Mouse (Mus musculus): Measurements from ENCODE around the gene Dcdc2b. TPM values are rescaled to one million over a fixed set of nuclear protein-coding genes. Genes with fewer than 3 reads are reported as not detected.

Gene Dcdc2b
- polyA plus RNA-seq, 1 experiment from 2014 or later: 0.31 TPM

DNA sequence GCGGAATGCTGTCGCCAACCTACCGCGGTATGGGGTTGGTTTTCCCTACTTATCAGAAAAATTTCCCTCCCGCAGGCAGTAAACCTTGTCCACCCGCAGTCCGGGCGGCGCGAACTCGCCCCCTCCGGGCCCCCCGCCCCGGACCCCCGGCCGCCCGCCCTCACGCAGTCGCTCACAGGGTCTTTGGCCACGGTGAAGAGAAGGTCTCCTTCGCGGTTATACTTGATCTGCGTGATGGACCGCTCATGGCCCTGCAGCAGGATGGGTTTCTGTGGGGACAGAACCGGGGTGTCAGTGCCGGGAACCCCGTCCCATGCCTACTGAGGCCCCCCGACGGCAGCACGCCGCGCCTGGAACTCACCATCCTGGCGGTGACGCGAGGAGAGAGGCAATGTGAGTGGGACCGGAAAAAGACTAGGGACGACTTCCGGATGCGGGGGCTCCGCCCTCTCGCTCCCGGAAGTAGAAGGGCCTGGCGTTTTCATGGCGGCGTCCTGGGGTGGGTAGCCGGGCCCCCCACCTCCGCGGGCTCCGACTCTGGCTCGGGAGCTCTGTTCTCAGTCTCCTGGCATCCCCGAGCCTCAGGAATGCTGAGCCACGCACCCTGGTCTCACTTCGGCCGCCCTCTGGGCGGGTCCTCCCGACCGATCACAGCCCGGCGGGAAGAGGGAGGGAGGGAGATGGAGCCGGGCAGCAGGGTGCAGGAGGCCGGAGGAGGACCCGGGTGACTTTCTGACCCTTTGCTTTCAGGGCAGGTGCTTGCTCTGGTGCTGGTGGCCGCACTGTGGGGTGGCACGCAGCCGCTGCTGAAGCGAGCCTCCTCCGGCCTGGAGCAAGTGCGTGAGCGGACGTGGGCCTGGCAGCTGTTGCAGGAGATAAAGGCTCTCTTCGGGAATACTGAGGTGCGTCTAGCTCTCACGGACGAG is 13.6 kb downstream of the Dcdc2b start, which contains the start of the genes Eif3i and Tmem234:
Eif3i (minus strand) TSS at position 416 of the 926 bp plus-strand sequence.
Tmem234 (plus strand) TSS at position 436 of the 926 bp plus-strand sequence.
- peak within 1 kb of the TSS; percentile 96 for H3K9ac ChIP-seq
- H3K27ac ChIP-seq: peak within 1 kb of the TSS; percentile 92
- ATAC-seq (ENCODE audit: low read depth) (peak; percentile 93), DNase-seq (peak; percentile 75)
- H3K4me3 ChIP-seq (replicated peaks): peak within 1 kb of the TSS; percentile 97
- under 1% methylated on average over 74 of the region's 74 CpGs for WGBS (ENCODE audit: insufficient replicate concordance)
- peak within 1 kb of the TSS; percentile 91 for H3K4me2 ChIP-seq
- peaks cover 40% of the 10 kb centered on the region for H3K4me1 ChIP-seq (replicated peaks)
- H3K9me3 ChIP-seq (replicated peaks): no peaks in the 10 kb centered on the region
- H3K36me3 ChIP-seq: peaks cover 68% of the 10 kb centered on the region
- no peaks in the 10 kb centered on the region for H3K27me3 ChIP-seq

DNA sequence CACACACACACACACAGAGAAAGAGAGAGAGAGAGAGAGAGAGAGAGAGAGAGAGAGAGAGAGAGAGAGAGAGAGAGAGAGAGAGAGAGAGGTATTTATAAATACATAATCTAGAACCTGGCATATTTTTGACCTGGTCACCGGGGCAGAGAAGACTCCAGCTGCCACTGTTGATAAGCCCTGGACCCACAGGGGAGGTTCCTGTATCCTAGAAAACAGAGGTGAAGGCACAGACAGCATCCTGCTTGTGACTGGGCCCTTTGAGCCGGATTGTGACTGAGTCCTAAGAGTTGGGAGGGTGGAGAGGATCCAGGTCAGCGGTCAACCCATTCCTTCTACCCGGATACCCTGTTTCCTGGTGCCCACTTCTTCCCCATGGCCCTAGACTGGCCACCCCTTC is 25.2 kb downstream of the Dcdc2b start:
- ATAC-seq (ENCODE audit: low read depth) (peak; percentile 81), DNase-seq (peak; percentile 38)
- H3K4me1 ChIP-seq (replicated peaks): peaks cover 56% of the 10 kb centered on the region
- no peak overlapping the region; the same call in 1 of the 2 replicates for H3K4me3 ChIP-seq (replicated peaks)
- H3K4me2 ChIP-seq: peak overlapping the region; percentile 48
- H3K27ac ChIP-seq: peak overlapping the region; percentile 86
- peaks cover 36% of the 10 kb centered on the region for H3K36me3 ChIP-seq
- H3K9me3 ChIP-seq (replicated peaks): no peaks in the 10 kb centered on the region
- 38% methylated on average over 4 of the region's 4 CpGs for WGBS (ENCODE audit: insufficient replicate concordance)
- H3K9ac ChIP-seq: peak overlapping the region; percentile 42
- H3K27me3 ChIP-seq: no peaks in the 10 kb centered on the region

DNA sequence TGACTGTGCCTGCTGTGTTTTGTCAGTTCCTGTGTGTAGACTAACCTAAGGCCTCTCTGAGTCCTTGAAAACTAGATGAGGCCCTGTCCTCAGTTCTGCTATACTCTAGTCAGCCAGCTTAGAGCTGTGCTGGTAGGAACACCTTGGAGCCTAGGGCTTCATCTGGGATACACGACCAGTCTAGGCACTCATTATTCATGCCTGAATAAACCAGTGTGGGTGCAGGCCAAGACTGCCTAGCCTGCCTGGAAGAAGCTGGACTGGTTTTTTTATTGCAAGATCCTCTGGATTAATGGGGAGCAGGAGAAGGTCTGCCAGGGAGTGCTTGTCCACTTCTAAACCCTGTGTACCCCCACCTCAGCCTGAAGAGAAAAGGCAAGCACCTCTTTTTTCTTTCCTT is 27.1 kb downstream of the Dcdc2b start:
- H3K9ac ChIP-seq: no peak overlapping the region
- peaks cover 56% of the 10 kb centered on the region for H3K4me1 ChIP-seq (replicated peaks)
- ATAC-seq (ENCODE audit: low read depth) (no peak), DNase-seq (no peak)
- H3K4me2 ChIP-seq: no peak overlapping the region
- H3K27ac ChIP-seq: peak overlapping the region; percentile 86
- no peaks in the 10 kb centered on the region for H3K9me3 ChIP-seq (replicated peaks)
- no peaks in the 10 kb centered on the region for H3K27me3 ChIP-seq
- peaks cover 17% of the 10 kb centered on the region for H3K36me3 ChIP-seq
- WGBS (ENCODE audit: insufficient replicate concordance): 63% methylated on average over 1 of the region's 1 CpGs
- H3K4me3 ChIP-seq (replicated peaks): no peak overlapping the region

DNA sequence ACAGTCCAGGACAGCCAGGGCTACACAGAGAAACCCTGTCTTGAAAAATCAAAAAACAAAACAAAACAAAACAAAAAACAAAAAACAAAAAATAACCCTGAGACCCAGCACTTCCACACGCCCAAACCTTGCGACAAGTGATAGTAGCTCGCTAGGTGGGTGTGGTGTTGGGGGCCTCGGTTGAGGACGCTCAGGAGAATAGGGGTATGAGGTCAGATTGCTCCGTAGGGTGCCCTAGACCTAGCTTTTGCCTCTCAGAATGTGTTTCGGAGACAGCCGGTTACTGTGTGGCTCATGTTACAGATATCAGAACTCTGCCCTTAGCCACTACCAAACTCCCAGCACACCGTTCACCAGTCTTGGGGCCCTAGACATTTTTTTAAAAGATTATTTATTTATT is 28.3 kb downstream of the Dcdc2b start:
- H3K27me3 ChIP-seq: no peaks in the 10 kb centered on the region
- H3K4me1 ChIP-seq (replicated peaks): peaks cover 54% of the 10 kb centered on the region
- peaks cover 5% of the 10 kb centered on the region for H3K36me3 ChIP-seq
- H3K27ac ChIP-seq: peak overlapping the region; percentile 87
- H3K9ac ChIP-seq: peak overlapping the region; percentile 68
- 27% methylated on average over 9 of the region's 9 CpGs for WGBS (ENCODE audit: insufficient replicate concordance)
- peak; percentile 71 for ATAC-seq (ENCODE audit: low read depth)
- H3K4me3 ChIP-seq (replicated peaks): peak overlapping the region; percentile 64
- H3K4me2 ChIP-seq: peak overlapping the region; percentile 84
- no peaks in the 10 kb centered on the region for H3K9me3 ChIP-seq (replicated peaks)
- DNase-seq: no peak

DNA sequence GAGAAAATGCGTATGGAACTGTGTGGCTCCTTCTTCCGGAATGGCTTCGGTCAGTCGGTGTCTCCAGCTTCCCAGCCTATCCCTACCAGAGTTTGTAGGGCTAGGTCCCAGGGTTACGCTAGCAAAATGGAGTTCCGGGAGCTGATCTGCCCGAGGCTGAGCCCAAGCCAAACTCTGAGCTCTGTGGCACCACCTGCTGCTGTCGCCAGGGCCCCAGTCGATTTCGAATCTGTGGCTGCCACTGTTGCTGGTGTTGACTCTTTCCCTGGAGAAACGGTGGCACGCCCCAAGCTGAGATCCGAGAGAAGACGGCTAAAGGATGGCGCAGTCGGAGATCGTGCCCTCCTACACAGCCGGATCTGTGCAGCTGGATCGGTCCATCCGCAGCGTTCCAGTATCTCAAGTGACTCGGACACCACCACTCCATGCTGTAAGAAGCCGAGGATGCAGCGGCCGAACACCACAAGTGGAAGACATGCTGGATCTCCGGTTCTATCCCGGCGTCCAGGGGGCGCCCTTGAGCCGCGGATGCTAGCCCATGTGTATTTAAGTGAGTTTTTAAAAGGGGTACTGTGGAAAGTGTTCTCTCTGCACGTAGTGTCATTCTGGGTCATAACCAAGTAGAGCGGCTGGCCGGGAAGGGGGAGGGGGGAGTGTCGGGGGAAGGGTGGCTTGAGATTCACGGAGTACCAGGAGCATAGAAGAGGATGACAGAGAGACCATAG is 29.0 kb downstream of the Dcdc2b start:
- Histone ChIP-seq H3K27me3 (no peaks in the 10 kb centered on the region), H3K4me2 (peak overlapping the region; percentile 84), H3K4me3 (replicated peaks) (peak overlapping the region; percentile 64), H3K27ac (peak overlapping the region; percentile 87), H3K9me3 (replicated peaks) (no peaks in the 10 kb centered on the region), H3K36me3 (no peaks in the 10 kb centered on the region; the same call in 1 of the 2 replicates), H3K9ac (peak overlapping the region; percentile 68), H3K4me1 (replicated peaks) (peaks cover 52% of the 10 kb centered on the region)
- DNase-seq: peak; percentile 70
- 2% methylated on average over 36 of the region's 36 CpGs for WGBS (ENCODE audit: insufficient replicate concordance)
- ATAC-seq (ENCODE audit: low read depth): peak; percentile 68

DNA sequence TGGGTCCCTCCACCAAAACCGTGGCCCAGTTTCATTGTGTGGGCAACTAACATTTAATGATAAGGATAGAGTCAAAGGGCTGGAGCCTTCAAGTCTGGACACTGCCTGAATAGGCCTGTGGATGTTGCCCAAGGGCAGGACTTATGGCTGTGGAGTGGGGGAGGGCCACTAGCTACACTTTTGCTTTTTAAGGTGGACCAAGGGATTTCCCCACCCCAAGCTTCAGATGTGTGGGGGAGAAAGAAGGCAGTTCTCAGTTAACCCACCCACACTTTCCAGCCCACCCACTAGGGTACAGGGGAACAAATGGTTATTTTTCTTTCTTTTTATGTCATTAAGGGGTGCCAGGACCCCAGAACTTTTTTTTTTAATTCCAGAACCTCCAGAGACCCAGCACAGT is 29.7 kb downstream of the Dcdc2b start:
- Histone ChIP-seq H3K9me3 (replicated peaks) (no peaks in the 10 kb centered on the region), H3K27ac (peak overlapping the region; percentile 87; the same call in 1 of the 2 replicates), H3K4me3 (replicated peaks) (peak overlapping the region; percentile 64), H3K4me2 (peak overlapping the region; percentile 84), H3K9ac (peak overlapping the region; percentile 68), H3K27me3 (no peaks in the 10 kb centered on the region), H3K4me1 (replicated peaks) (peaks cover 45% of the 10 kb centered on the region), H3K36me3 (no peaks in the 10 kb centered on the region)
- DNase-seq: no peak
- no peak for ATAC-seq (ENCODE audit: low read depth)
- WGBS (ENCODE audit: insufficient replicate concordance): 50% methylated on average over 1 of the region's 1 CpGs

DNA sequence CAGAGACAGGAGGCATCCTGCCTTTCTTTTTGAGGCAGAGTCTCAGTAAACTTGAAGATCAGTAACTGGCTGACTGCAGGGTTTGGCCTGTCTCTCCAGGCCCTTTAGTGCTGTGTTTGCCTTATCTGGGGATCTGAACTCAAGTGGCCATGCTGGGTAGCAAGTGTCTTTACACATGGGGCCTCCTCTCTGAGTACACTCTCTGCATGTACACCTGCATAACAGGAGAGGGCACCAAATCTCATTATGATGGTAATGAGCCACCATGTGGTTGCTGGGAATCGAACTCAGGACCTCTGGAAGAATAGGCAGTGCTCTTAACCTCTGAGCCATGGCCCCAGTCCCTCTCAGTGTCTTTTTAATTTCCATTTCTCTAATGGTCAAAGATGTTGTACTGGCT is 31.8 kb downstream of the Dcdc2b start:
- Histone ChIP-seq H3K27me3 (0 out of 2 replicates have a peak, but pooled peaks cover 10% of the 10 kb centered on the region), H3K27ac (no peak overlapping the region), H3K36me3 (no peaks in the 10 kb centered on the region), H3K4me2 (no peak overlapping the region), H3K9ac (no peak overlapping the region), H3K9me3 (replicated peaks) (no peaks in the 10 kb centered on the region), H3K4me1 (replicated peaks) (peaks cover 27% of the 10 kb centered on the region), H3K4me3 (replicated peaks) (no peak overlapping the region)
- 72% methylated on average over 1 of the region's 1 CpGs for WGBS (ENCODE audit: insufficient replicate concordance)
- ATAC-seq (ENCODE audit: low read depth) (no peak), DNase-seq (no peak)

DNA sequence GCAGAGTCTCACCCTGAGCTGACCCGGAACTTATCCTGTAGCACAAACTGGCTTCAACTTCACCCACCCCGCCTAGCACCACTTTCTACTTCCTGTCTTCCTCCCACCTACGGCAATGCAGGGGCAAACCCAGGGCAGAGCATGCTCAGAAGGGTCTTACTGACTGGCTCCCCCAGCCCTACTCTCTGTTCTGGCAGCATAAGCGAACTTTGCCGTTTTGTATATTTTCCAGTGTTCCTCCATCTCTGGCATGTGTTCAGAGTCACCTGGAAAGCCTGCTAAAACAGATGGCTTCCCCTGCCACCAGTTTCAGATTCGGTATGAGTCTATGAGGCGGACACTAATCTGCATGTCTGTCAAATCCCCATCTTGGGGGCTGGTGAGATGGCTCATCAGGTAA is 33.7 kb downstream of the Dcdc2b start:
- whole genome bisulfite sequencing (ENCODE audit: insufficient replicate concordance): 54% methylated on average over 6 of the region's 7 CpGs
- Histone ChIP-seq H3K27me3 (peaks cover 21% of the 10 kb centered on the region; the same call in 1 of the 2 replicates), H3K27ac (no peak overlapping the region), H3K4me1 (replicated peaks) (peaks cover 19% of the 10 kb centered on the region), H3K4me2 (no peak overlapping the region), H3K36me3 (no peaks in the 10 kb centered on the region), H3K9ac (no peak overlapping the region), H3K9me3 (replicated peaks) (no peaks in the 10 kb centered on the region), H3K4me3 (replicated peaks) (no peak overlapping the region)
- ATAC-seq (ENCODE audit: low read depth): no peak
- no peak for DNase-seq

DNA sequence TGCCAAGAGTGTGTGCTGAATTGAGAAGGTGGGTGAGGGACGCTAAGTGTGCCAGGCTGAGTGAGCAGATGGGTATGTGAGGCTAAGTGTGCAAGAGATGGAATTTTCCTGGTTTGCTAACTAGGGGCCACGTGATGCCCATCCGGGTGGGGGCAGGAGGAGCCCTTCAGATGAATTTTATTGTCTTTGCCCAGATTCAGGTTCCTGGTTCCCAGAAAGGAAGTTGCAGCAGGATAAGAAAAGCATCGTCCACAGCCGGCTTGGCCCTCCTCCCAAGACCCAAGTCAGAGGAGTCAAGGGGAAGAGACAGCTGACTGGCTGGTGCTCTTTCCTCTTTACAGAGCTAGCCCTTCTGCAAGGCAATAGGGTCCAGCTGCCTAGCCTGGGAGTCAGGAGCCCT is 35.6 kb downstream of the Dcdc2b start, which contains the start of gene Fam167b:
Fam167b (minus strand) TSS at position 84 of the 400 bp plus-strand sequence.
- Histone ChIP-seq H3K27ac (no peak within 1 kb of the TSS), H3K4me3 (replicated peaks) (peak within 1 kb of the TSS; percentile 16), H3K4me1 (replicated peaks) (peaks cover 9% of the 10 kb centered on the region), H3K9ac (no peak within 1 kb of the TSS), H3K4me2 (peak within 1 kb of the TSS; percentile 26; the same call in 1 of the 2 replicates), H3K9me3 (replicated peaks) (no peaks in the 10 kb centered on the region), H3K36me3 (no peaks in the 10 kb centered on the region), H3K27me3 (peaks cover 23% of the 10 kb centered on the region; the same call in 1 of the 2 replicates)
- ATAC-seq (ENCODE audit: low read depth) (no peak), DNase-seq (no peak)
- WGBS (ENCODE audit: insufficient replicate concordance): 62% methylated on average over 5 of the region's 5 CpGs

DNA sequence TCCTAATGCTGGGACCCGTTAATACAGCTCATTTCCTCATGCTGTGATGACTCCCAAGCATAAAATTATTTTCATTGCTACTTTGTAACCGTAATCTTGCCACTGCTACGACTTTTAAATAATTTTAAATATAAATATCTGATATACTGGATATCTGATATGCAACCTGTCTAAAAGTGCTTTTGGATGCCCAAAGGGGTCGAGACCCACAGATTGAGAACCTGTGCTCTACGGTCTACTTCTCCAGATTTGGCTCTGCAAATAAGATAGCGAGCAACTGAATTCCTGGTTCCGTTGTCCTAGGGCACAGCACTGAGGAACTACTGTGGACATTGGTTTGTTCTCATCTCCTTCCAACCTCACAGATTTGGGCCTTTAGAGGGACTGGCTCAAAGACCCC is 36.4 kb downstream of the Dcdc2b start:
- no peak for ATAC-seq (ENCODE audit: low read depth)
- H3K36me3 ChIP-seq: no peaks in the 10 kb centered on the region
- no peak overlapping the region for H3K9ac ChIP-seq
- DNase-seq: no peak
- whole genome bisulfite sequencing (ENCODE audit: insufficient replicate concordance): 67% methylated on average over 7 of the region's 7 CpGs
- no peaks in the 10 kb centered on the region for H3K9me3 ChIP-seq (replicated peaks)
- H3K27ac ChIP-seq: no peak overlapping the region
- no peak overlapping the region for H3K4me2 ChIP-seq
- peak overlapping the region; percentile 16 for H3K4me3 ChIP-seq (replicated peaks)
- H3K27me3 ChIP-seq: peaks cover 30% of the 10 kb centered on the region; the same call in 1 of the 2 replicates
- H3K4me1 ChIP-seq (replicated peaks): peaks cover 9% of the 10 kb centered on the region

Data from liver, embryonic 13.5 days (tissue).